Mouse (Mus musculus): ENCODE results near the gene Cerkl. TPM values are rescaled to one million over a fixed set of nuclear protein-coding genes. Genes with fewer than 3 reads are reported as not detected.

The Cerkl gene
- polyA plus RNA-seq, 1 experiment from 2014 or later, result 1.8 TPM

DNA sequence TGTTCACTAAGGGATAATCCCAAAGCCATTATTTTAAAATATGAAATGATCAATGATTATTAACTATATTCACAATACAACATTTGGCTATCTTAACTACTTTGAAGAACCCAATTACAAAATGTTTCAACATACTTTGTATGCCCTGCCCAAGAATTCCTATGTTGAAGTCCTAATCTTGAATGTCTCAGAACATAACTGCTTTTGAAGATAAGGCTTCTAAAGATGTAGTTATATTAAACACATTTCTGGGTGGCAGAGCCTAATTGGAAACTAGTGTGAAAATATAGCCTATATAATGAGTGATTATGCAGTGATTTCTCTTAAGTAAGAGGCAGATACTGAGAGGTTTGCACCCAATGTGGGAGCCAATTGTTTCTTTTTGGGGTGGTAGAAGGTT lies 121.9 kb downstream of the Cerkl start:
- Histone ChIP-seq H3K9ac (no peak overlapping the region), H3K27ac (no peak overlapping the region), H3K27me3 (replicated peaks) (no peaks in the 10 kb centered on the region), H3K9me3 (no peaks in the 10 kb centered on the region), H3K4me3 (no peak overlapping the region), H3K4me2 (replicated peaks) (no peak overlapping the region), H3K4me1 (no peaks in the 10 kb centered on the region), H3K36me3 (no peaks in the 10 kb centered on the region)
- ATAC-seq (ENCODE audit: low FRiP score, low read depth), result no peak

DNA sequence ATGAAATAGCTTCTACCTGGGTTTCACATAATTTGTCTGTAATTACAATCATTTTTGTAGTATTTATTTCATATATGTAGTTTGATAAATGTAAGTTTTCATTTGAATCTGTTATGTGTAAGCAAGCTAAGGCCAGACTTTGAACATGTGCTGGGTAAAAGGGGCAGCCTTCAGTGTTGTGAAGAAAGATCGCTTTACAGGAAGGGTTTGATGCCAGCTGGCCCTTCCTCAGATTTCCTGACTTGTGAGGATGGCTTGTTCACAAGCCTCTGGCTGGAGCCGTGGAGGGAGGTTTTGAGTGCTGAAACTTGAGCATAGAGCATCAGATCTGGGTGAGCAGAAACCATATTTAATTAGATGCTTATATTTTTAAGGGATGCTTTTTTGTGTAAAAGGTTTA lies 128.5 kb downstream of the Cerkl start:
- no peak overlapping the region for H3K27ac ChIP-seq
- WGBS, result 77% methylated on average over 2 of the region's 2 CpGs
- H3K27me3 ChIP-seq (replicated peaks), result no peaks in the 10 kb centered on the region
- H3K4me2 ChIP-seq (replicated peaks), result no peak overlapping the region
- H3K4me3 ChIP-seq, result no peak overlapping the region
- H3K9ac ChIP-seq, result no peak overlapping the region
- no peak for ATAC-seq (ENCODE audit: low FRiP score, low read depth)
- H3K36me3 ChIP-seq, result no peaks in the 10 kb centered on the region
- H3K9me3 ChIP-seq, result no peaks in the 10 kb centered on the region
- H3K4me1 ChIP-seq, result no peaks in the 10 kb centered on the region

DNA sequence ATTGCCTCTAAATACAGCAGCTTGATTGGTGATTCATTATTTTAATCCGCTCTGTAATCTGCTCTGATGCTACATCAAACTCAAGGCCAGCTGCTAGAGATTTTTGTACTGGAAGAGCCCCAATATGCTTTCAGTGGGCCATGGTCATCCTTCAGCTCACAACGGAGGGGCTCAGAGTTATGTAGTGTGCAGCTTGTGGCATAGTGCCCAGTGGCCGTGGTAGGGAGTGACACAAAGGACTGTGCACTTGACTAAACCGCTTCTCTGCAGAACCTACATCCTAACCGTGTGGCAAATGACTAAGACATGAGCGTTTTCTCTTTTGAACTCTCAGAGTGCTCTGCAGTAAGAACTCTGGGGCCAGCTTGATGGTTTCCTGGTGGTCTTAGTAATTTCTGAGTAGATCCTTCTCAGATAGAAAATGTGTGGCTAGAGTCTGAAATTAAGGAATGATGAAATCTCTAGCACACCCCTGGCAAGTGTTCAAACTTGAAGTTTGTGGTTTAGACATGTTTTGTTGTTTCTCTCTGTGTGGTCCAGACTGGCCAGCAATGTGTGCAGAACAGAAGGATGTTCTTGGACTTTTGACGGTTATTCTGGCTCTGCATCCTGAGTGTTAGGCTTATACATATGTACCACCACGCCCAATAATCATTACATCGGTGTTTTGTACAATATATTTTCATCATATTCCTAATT lies 140.3 kb downstream of the Cerkl start:
- H3K4me1 ChIP-seq, result no peaks in the 10 kb centered on the region
- no peak overlapping the region for H3K4me2 ChIP-seq (replicated peaks)
- no peaks in the 10 kb centered on the region for H3K9me3 ChIP-seq
- no peak overlapping the region for H3K27ac ChIP-seq
- no peak overlapping the region for H3K9ac ChIP-seq
- H3K27me3 ChIP-seq (replicated peaks), result no peaks in the 10 kb centered on the region
- no peaks in the 10 kb centered on the region for H3K36me3 ChIP-seq
- WGBS, result 92% methylated on average over 9 of the region's 9 CpGs
- H3K4me3 ChIP-seq, result no peak overlapping the region
- ATAC-seq (ENCODE audit: low FRiP score, low read depth), result no peak

DNA sequence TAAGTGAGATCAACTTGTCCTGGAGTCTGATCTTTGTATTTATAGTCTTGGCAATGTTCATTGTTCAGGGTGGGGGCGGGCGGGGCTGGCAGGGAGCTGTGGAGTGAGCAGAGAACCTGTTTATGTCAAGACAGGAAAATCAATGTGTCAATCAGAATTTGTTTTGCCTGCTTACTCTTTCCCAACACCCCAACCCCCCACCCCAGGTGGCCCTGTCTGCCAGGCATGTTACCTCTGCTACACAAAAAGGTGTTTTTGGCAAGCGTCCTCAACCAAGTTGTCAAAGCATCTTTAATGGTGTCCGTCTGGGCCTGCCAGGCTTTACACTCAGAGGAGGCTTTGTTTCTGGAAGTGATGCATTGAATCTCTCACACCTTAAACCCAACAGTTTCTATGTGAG lies 141.5 kb downstream of the Cerkl start:
- H3K4me3 ChIP-seq, result no peak overlapping the region
- H3K27ac ChIP-seq, result no peak overlapping the region
- no peaks in the 10 kb centered on the region for H3K4me1 ChIP-seq
- H3K36me3 ChIP-seq, result no peaks in the 10 kb centered on the region
- H3K9me3 ChIP-seq, result no peaks in the 10 kb centered on the region
- no peak overlapping the region for H3K4me2 ChIP-seq (replicated peaks)
- no peak for ATAC-seq (ENCODE audit: low FRiP score, low read depth)
- H3K27me3 ChIP-seq (replicated peaks), result no peaks in the 10 kb centered on the region
- H3K9ac ChIP-seq, result no peak overlapping the region
- 89% methylated on average over 4 of the region's 4 CpGs for WGBS

DNA sequence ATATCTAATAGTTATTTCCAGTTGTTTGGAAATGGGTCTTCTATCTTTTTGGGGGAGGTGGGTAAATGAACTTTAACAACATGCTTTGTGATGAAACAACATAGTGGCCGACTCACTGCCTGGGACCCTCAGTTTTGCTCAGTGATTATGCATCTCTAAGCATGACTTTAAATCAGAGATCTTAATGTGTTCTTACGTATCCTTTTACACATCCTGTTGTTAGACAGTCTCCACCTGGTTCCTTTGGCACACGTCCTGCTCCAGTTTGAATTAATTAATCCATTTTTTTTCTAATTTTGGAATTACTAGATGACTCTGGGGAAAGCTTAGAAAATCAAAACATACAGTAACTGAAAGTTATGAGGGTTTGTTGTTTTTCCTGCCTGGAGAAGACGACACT lies 144.1 kb downstream of the Cerkl start:
- no peak overlapping the region for H3K27ac ChIP-seq
- no peak for ATAC-seq (ENCODE audit: low FRiP score, low read depth)
- WGBS, result 82% methylated on average over 4 of the region's 4 CpGs
- no peak overlapping the region for H3K9ac ChIP-seq
- no peaks in the 10 kb centered on the region for H3K27me3 ChIP-seq (replicated peaks)
- no peaks in the 10 kb centered on the region for H3K36me3 ChIP-seq
- no peak overlapping the region for H3K4me3 ChIP-seq
- no peaks in the 10 kb centered on the region for H3K9me3 ChIP-seq
- no peaks in the 10 kb centered on the region for H3K4me1 ChIP-seq
- H3K4me2 ChIP-seq (replicated peaks), result no peak overlapping the region

DNA sequence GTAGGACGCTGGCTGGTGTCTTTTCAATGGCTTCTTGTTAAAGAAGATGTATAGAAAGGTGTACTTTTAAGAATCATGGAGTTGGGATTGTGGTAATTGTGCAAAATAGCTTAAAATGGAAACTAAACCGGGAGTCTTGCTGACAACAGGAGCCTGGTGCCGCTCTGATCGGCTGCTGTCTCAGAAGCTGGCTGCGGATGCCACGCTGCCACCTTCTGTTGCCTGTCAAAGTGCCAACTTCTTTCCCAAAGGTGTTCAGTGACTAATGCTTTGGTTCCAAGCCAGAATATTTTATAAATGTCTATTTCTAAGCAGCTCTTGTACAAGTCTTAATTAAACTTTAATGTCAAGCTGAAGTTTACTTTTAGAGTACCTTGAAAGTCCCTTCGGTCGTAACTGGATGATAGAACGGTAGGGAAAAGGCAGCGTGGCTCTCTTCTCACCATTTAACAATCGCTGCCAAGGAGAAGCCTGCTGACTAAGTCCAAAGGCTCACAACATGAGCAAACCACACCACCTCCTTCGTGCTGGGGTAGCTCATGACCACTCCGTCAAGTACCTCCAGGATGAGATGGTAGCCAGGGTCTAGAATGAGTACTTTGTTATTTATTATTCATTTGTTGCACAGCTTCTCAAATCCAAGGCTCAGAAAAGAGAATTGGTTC lies 147.0 kb downstream of the Cerkl start:
- Histone ChIP-seq H3K4me1 (no peaks in the 10 kb centered on the region), H3K9me3 (no peaks in the 10 kb centered on the region), H3K9ac (no peak overlapping the region), H3K36me3 (no peaks in the 10 kb centered on the region), H3K4me2 (replicated peaks) (no peak overlapping the region), H3K27ac (no peak overlapping the region), H3K4me3 (no peak overlapping the region), H3K27me3 (replicated peaks) (no peaks in the 10 kb centered on the region)
- ATAC-seq (ENCODE audit: low FRiP score, low read depth), result no peak
- 92% methylated on average over 13 of the region's 13 CpGs for WGBS

DNA sequence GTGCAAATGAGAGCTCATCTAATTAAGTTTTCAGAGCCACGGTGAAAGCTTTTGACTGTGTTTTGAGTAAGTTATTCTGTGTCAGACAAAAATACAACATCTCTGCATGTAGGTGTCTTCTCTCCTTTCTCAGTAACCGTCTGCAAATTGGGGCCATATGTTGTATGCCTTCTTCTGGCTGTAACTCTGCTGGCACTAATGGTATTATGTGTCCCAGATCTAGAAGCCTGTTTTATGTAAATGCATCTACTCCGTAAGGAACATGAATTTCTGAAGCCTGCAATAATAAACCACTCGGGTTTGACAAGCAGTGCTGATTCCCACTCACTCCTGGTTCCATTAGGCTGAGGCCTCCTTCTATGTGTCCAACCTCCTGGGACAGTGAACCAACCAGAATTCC lies 149.0 kb downstream of the Cerkl start:
- Histone ChIP-seq H3K4me2 (replicated peaks) (no peak overlapping the region), H3K27ac (no peak overlapping the region), H3K36me3 (no peaks in the 10 kb centered on the region), H3K27me3 (replicated peaks) (no peaks in the 10 kb centered on the region), H3K4me1 (no peaks in the 10 kb centered on the region), H3K9me3 (no peaks in the 10 kb centered on the region), H3K9ac (no peak overlapping the region), H3K4me3 (no peak overlapping the region)
- 83% methylated on average over 4 of the region's 4 CpGs for WGBS
- ATAC-seq (ENCODE audit: low FRiP score, low read depth), result no peak

DNA sequence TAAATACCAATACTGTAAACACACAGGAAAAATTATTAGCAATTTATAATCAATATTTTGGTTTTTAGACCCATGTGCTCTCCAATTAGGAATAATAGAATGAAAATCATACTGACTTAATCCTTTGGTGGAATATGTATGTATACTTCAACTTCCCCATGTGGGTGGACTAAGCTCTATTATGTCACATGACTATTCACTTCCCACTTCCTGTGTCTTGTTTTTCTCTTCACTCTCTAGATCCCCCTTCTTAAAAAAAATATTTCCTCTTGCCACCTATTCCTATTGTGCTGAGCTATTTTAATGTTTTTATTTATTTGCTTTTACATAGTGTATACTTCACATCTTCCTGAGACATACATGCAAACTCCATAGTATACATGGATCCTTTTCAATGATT lies 154.2 kb downstream of the Cerkl start:
- no peak overlapping the region for H3K4me2 ChIP-seq (replicated peaks)
- no peak overlapping the region for H3K4me3 ChIP-seq
- no peaks in the 10 kb centered on the region for H3K4me1 ChIP-seq
- H3K9me3 ChIP-seq, result no peaks in the 10 kb centered on the region
- no peak for ATAC-seq (ENCODE audit: low FRiP score, low read depth)
- no peaks in the 10 kb centered on the region for H3K36me3 ChIP-seq
- H3K27me3 ChIP-seq (replicated peaks), result no peaks in the 10 kb centered on the region
- no peak overlapping the region for H3K9ac ChIP-seq
- H3K27ac ChIP-seq, result no peak overlapping the region

DNA sequence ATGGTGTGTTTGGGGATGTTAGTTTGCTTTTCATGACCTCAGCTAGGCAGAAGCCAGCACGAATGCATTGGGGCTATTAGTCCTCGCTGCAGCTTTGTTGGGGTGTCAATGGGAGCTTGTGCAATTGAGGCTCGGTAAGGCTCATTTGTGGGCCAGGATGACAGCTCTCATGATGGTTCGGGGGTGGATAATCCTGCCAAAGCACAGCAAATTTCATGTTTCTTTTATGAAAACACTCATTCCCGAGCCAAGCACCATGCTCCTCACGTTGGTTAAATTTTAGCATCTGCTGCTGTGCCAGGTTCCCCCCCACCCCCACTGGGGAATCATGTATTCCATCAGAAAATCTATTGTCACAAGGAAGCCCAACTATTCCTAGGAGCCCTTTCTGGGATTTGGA lies 164.2 kb downstream of the Cerkl start:
- Histone ChIP-seq H3K4me2 (replicated peaks) (no peak overlapping the region), H3K4me3 (no peak overlapping the region), H3K9me3 (no peaks in the 10 kb centered on the region), H3K9ac (no peak overlapping the region), H3K36me3 (no peaks in the 10 kb centered on the region), H3K4me1 (no peaks in the 10 kb centered on the region), H3K27me3 (replicated peaks) (no peaks in the 10 kb centered on the region), H3K27ac (no peak overlapping the region)
- 53% methylated on average over 6 of the region's 6 CpGs for WGBS
- no peak for ATAC-seq (ENCODE audit: low FRiP score, low read depth)

DNA sequence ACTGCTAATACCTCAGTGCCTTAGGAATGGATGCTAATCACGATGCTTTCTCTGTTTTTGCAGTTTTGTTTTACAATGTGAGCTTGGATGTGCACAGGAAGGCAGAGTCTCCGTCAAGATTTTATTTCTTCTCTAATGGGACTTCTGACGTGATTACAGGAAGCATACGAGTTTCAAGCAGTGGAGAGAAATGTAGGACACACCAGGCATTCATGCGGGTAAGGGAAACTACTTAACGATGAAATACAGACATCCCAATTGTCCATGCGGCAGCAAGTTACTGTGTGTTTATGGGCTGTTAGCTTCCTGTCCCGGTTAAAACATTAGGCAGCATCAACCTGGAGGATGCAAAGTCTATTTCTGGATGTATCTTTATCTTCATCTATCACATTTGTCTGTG lies 164.7 kb downstream of the Cerkl start:
- WGBS, result 54% methylated on average over 8 of the region's 8 CpGs
- Histone ChIP-seq H3K4me2 (replicated peaks) (no peak overlapping the region), H3K36me3 (no peaks in the 10 kb centered on the region), H3K4me3 (no peak overlapping the region), H3K4me1 (no peaks in the 10 kb centered on the region), H3K9ac (no peak overlapping the region), H3K27ac (no peak overlapping the region), H3K9me3 (no peaks in the 10 kb centered on the region), H3K27me3 (replicated peaks) (no peaks in the 10 kb centered on the region)
- no peak for ATAC-seq (ENCODE audit: low FRiP score, low read depth)

DNA sequence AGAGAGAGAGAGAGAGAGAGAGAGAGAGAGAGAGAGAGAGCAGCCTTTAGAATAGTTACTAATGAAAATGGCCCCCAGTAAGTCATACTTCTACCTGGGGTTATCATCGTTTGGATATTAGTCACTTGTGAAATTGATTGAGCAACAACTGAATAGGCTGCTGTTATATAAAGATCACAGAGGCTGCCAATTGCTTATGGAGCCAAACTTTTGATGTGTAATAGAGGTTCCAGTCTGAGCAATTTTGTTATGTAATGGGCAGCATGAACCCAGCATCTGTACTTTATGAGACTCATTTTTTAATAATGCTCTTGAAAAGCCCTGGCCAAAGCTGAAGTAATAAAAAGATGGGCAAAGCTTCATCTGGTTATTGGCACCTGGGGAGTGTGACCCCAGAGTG lies 166.4 kb downstream of the Cerkl start:
- no peaks in the 10 kb centered on the region for H3K4me1 ChIP-seq
- 64% methylated on average over 1 of the region's 1 CpGs for WGBS
- H3K27me3 ChIP-seq (replicated peaks), result no peaks in the 10 kb centered on the region
- no peak for ATAC-seq (ENCODE audit: low FRiP score, low read depth)
- no peak overlapping the region for H3K9ac ChIP-seq
- H3K4me2 ChIP-seq (replicated peaks), result no peak overlapping the region
- H3K27ac ChIP-seq, result no peak overlapping the region
- H3K36me3 ChIP-seq, result no peaks in the 10 kb centered on the region
- no peaks in the 10 kb centered on the region for H3K9me3 ChIP-seq
- H3K4me3 ChIP-seq, result no peak overlapping the region

DNA sequence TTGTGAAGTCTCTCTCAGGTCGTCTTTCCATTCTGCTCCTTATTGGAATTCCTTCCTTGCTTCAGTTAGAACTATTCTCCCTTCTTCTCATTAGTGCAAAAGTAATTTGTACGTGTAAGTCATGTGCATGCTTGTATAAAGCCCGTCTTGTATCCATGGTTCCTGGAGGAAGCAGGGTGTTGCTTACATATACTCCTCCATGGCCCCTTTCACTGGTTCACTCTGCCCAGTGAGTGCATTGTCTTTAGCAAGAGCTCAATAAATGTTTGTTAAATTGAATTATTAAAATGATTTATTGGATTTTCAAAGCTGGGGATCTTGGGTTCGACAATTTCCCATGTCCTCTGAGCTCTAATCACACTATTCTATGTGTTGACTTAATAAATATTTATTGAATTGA lies 172.4 kb downstream of the Cerkl start:
- 88% methylated on average over 4 of the region's 4 CpGs for WGBS
- Histone ChIP-seq H3K36me3 (no peaks in the 10 kb centered on the region), H3K4me3 (no peak overlapping the region), H3K9me3 (no peaks in the 10 kb centered on the region), H3K4me2 (replicated peaks) (no peak overlapping the region), H3K4me1 (no peaks in the 10 kb centered on the region), H3K27me3 (replicated peaks) (no peaks in the 10 kb centered on the region), H3K27ac (no peak overlapping the region), H3K9ac (no peak overlapping the region)
- no peak for ATAC-seq (ENCODE audit: low FRiP score, low read depth)

All from neural tube, embryonic 12.5 days (tissue).